Mouse (Mus musculus): ENCODE measurements at regions not wholly inside any gene's neighbourhood (a gene's known extent, or its start where the extent isn't known, plus 50 kb on each side); places are given as distances from the start of the nearest gene placed in this dataset.

DNA sequence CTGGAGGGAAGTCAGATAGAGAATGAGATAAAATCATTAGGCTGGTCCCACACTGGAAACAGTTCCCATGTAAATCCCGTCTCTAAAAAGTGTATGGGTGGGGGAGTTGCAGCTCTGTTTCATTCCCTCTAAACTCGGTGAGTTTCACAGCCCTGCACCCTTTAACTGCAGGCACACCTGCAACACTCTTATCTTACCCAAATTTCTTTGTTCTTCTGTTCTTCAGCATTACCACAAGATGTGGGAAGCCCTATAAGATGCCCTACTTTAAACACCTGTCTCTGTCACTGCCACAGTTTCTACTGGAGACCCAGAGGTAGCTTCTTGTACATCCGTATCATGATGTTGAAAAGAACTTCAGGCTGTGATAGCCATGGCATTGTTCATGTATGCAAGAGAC is 320.2 kb upstream of the Kcnh8 start:
- TF ChIP-seq CTCF (conservative IDR thresholded peaks at IDR 0.05; ENCODE audit: insufficient read depth, insufficient read length, low read depth, low read length), result no peak
- TF ChIP-seq POLR2A (IDR thresholded peaks at IDR 0.05; ENCODE audit: low read depth, low read length), result no peak
